ENCODE assay signal across 8 mouse cellular contexts in the genomic region with DNA sequence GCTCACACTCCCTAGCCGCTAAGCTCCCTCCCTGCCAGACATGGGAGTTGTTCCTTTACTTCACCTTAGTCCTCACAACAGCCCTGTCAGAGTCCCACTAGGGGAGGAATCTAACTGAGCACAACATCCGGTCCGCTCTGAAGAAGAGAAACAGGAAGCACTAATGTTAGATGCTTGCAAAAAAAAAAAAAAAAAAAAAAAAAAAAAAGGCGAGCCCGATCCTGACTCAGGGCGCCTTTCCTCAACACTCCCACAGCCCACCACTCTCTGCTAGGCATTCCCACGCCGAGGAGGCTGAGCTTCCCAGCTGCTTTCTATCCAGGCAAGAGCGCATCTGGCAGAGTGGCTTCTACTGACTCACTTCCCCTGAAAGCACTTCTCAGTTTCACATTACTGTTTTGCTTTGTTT.
DNase-seq lines count a peak whose midpoint lies in the region; ATAC-seq lines count a peak whose summit lies in the region.

No protein-coding gene starts in this region.

- H3K9me3 ChIP-seq in kidney, embryonic 16.5 days (ENCODE audit: low read length) = no peaks in the 10 kb centered on the region
- H3K9me3 ChIP-seq in forebrain, embryonic 13.5 days (replicated peaks) = no peaks in the 10 kb centered on the region

- DNase-seq in gastrocnemius, postnatal 14 days = peak; percentile 29
- no peak for DNase-seq in gastrocnemius, adult 8-10 months (ENCODE audit: low spot score in 2 of 2)
- peak; percentile 82 for DNase-seq in brain, adult 2 months (ENCODE audit: low read depth, low spot score)
- no peak for DNase-seq in adipocyte (ENCODE audit: low spot score)
- DNase-seq in left cerebral cortex, postnatal 14 days (ENCODE audit: low spot score in 2 of 2) = no peak

- no peaks in the 10 kb centered on the region for H3K27me3 ChIP-seq in kidney, embryonic 16.5 days (ENCODE audit: insufficient read depth, low read length)
- no peaks in the 10 kb centered on the region for H3K27me3 ChIP-seq in forebrain, embryonic 13.5 days

- peak; percentile 89 for ATAC-seq in kidney, embryonic 16.5 days (ENCODE audit: low FRiP score, low TSS enrichment)
- ATAC-seq in monocyte, adult 5-6 weeks (replicated peaks; ENCODE audit: insufficient number of reproducible peaks, low FRiP score, low TSS enrichment, poor library complexity, severe bottlenecking) = peak; percentile 65
- no peak for ATAC-seq in forebrain, embryonic 13.5 days

- H3K4me3 ChIP-seq in kidney, embryonic 16.5 days (ENCODE audit: low read length) = no peak overlapping the region
- H3K4me3 ChIP-seq in forebrain, embryonic 13.5 days = no peak overlapping the region

- H3K27ac ChIP-seq in kidney, embryonic 16.5 days (ENCODE audit: low read length) = peak overlapping the region; percentile 61
- no peak overlapping the region for H3K27ac ChIP-seq in forebrain, embryonic 13.5 days

- peaks cover 4% of the 10 kb centered on the region; the same call in 1 of the 2 replicates for H3K4me1 ChIP-seq in kidney, embryonic 16.5 days (ENCODE audit: insufficient read depth, low read length)
- H3K4me1 ChIP-seq in forebrain, embryonic 13.5 days = no peaks in the 10 kb centered on the region

- H3K36me3 ChIP-seq in kidney, embryonic 16.5 days (ENCODE audit: insufficient read depth, low read length) = peaks cover 3% of the 10 kb centered on the region
- H3K36me3 ChIP-seq in forebrain, embryonic 13.5 days (ENCODE audit: poor library complexity, severe bottlenecking) = peaks cover 5% of the 10 kb centered on the region

- no peak overlapping the region for H3K9ac ChIP-seq in kidney, embryonic 16.5 days (replicated peaks; ENCODE audit: low read length)
- H3K9ac ChIP-seq in forebrain, embryonic 13.5 days = no peak overlapping the region

- no peak overlapping the region for H3K4me2 ChIP-seq in kidney, embryonic 16.5 days (replicated peaks; ENCODE audit: low read depth, low read length)
- H3K4me2 ChIP-seq in forebrain, embryonic 13.5 days = no peak overlapping the region

- intact Hi-C loops in gastrocnemius, postnatal 14 days (cut with DNase I; ENCODE audit: low total_unique reads) = no loop called here
- intact Hi-C loops in left cerebral cortex, postnatal 14 days (cut with DNase I) = no loop called here

- 29% methylated on average over 8 of the region's 9 CpGs for WGBS in kidney, embryonic 16.5 days
- 73% methylated on average over 9 of the region's 9 CpGs for WGBS in forebrain, embryonic 13.5 days

Comparison
In these comparisons a context has a peak if more than half of its experiments do, and no peak if none do; other contexts are left out.
1. DNase-seq: peak in gastrocnemius, postnatal 14 days (single experiment) and brain, adult 2 months (single experiment); none in gastrocnemius, adult 8-10 months (0 of 2), adipocyte (single experiment) and left cerebral cortex, postnatal 14 days (0 of 2).